Mouse (Mus musculus): ENCODE data around the gene Rpl6.
"Not testable (repeated sequence)": the region's sequence is repeated elsewhere in the genome, so short reads cannot be mapped to it uniquely, and the experiment has no call there.

Rpl6 gene

GRCm38 (mm10) chr5:121226406-121226805 lies 22.1 kb downstream of the Rpl6 start:
- DNase-seq: no peak

DNA sequence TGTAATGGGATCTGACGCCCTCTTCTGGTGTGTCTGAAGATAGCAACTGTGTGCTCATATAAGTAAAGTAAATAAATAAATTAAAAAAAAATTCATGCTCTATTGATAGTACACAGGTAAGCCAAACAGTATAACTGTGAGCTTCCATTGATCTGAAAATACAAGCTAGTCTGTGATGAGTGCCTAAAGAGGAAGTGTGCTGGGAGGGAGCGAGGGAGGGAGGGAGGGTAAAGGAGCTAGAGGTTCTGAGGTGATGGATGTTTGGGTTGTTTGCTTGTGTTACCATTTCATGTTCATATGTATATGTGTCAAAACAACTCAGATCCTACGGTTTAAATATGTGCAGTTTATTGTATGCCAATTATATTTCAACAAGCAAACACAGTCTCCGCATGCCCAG lies 22.6 kb downstream of the Rpl6 start:
- DNase-seq: no peak

- not testable (repeated sequence) for DNase-seq
Observed at GRCm38 (mm10) chr5:121227330-121227729, 23.0 kb downstream of the Rpl6 start.

GRCm38 (mm10) chr5:121229182-121229581 lies 24.9 kb downstream of the Rpl6 start:
- no peak for DNase-seq

DNA sequence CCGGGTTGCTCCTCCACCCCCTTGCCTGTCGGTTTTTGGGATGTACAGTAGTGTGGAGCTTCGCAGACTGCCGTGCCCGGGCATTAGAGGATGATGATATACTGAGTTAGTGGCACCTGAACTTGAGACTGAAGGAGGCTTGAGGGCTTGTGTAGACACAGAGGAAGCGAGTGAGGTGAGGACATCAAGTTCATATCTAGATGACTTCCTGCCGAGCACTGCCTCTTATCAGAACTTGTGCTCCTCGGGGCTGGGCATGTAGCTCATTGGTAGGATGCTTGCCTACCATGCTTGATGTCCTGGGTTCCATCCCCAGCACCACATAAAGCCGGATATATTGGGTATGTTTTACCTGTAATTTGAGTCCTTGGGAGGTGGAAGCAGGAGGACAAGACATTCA lies 26.5 kb downstream of the Rpl6 start:
- no peak for DNase-seq

GRCm38 (mm10) chr5:121232789-121233188 lies 28.5 kb downstream of the Rpl6 start:
- no peak for DNase-seq

GRCm38 (mm10) chr5:121233726-121234125 lies 29.4 kb downstream of the Rpl6 start:
- DNase-seq: no peak

- DNase-seq: no peak
Observed at GRCm38 (mm10) chr5:121236171-121236570, 31.9 kb downstream of the Rpl6 start.

DNA sequence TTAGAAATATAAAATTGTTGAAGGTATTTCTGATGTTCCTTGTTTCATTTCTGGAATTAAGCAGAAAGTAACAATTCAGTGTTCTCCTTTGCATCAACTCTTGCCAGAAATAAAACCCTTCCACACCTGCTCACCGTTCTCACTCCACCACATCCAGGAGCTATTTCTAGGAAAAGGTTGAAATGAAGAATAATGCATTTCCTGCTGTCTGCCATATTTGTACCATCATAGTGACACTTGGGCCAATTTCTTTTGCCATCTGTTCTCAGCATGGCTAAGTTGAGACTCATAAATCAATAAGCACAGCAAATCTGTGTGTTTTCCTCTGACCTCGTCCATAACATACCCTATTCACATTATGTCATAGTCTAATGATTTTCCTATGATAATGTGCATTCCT lies 33.9 kb downstream of the Rpl6 start:
- DNase-seq: no peak

DNA sequence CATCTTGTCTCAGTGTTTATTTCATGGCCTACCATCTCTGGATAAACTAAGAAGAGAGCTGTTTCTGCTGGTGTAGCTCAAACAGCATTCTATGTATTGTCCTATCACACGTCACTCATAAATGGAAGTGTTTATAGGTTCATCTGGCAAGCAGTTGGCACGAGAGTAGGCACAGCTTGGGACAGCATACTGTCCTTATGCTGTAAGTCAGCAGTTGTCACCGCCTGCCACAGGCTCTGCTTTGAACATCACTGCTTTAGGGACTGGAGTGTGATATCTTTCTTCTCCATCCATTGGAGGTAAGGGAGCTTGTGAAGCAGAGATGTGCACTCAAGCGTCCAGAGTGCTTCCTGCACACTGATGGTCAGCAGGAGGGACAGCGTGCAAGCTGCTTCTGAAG lies 35.6 kb downstream of the Rpl6 start:
- peak; percentile 54 to 68 for DNase-seq

DNA sequence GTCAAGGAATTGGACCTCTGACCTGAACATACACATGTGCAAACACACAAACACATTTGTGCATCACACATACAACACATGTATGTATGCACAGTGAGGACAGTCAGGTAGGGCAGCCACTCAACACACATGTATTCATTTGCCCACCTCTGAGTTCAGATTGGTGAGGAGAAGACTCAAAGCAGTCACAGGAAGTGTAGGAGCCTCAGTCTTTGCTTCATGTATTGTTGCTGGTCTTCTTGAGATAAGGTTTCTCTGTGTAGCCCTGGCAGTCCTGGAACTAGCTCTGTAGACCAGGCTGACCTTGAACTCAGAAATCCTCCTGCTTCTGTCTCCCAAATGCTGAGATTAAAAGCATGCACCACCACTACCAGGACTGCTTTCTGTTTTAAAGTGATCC lies 36.9 kb downstream of the Rpl6 start:
- no peak for DNase-seq

GRCm38 (mm10) chr5:121242261-121242660 lies 38.0 kb downstream of the Rpl6 start:
- DNase-seq: no peak

GRCm38 (mm10) chr5:121242701-121243100 lies 38.4 kb downstream of the Rpl6 start:
- no peak for DNase-seq

DNA sequence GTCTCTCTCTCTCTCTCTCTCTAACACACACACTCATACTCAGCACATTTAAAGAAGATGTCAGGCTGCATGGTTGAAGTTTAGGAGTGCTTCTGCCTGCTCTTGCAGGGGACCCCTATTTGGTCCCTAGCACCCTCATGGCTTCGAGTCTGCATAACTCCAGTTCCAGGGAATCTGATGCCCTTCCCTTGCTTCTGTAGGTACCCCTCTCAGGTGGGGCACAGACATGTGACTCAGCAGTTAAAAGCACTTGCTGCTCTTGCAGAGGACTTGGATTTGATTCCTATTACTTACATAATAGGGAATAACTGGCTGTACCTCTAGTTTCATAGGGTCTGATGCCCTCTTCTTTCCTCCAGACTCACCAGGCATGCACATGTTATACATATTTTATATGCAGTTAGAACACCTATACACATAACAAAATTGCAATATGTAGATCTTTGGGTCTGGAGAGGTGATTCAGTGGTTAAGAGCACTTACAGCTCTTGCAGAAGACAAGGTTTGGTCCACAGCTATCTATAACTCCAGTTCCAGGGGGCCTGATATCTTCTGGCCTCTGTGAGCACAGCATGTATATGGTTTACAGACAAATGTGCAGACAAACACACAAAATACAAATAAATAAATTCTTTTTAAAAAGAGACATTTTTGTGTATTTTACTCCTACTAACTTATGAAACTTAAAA lies 39.5 kb downstream of the Rpl6 start:
- DNase-seq: no peak

DNA sequence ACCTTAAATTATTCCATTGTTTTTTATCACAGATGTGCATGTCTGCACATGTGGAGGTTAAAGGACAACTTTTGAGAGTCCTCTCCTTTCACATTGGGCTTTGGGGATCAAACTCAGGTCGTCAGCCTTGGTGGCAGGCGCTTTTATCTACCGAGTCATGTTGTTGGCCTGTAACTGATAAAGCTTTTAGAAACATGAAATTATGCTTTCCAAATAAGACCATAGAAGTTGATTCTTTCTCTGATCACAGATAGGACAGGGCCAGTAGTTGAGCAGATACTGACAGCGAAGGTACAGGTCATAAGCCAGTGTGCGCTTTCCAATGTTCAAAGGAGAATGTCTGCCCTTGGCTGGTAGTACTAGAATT lies 40.1 kb downstream of the Rpl6 start:
- no peak for DNase-seq

DNA sequence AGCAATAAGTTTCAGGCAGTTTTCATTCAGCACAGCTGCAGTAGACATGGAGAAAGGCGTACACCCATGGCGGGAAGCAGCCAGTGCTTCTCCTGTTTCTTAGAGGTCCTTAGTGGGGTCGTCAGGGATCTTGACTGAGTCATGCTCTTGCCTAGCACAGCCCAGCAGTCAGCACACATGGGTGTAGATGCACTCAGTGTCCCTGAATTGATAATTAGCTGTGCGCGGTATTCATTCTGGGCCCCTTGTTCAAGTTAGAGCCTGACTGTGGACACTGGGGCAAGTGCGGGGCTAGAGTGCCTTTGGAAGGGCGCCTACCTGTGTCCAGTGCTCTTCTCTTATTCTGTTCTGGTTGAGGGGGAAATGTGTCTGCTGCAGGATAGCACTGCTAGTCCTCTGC lies 40.9 kb downstream of the Rpl6 start:
- DNase-seq: no peak

GRCm38 (mm10) chr5:121248766-121249394 lies 44.6 kb downstream of the Rpl6 start:
- no peak for DNase-seq

DNA sequence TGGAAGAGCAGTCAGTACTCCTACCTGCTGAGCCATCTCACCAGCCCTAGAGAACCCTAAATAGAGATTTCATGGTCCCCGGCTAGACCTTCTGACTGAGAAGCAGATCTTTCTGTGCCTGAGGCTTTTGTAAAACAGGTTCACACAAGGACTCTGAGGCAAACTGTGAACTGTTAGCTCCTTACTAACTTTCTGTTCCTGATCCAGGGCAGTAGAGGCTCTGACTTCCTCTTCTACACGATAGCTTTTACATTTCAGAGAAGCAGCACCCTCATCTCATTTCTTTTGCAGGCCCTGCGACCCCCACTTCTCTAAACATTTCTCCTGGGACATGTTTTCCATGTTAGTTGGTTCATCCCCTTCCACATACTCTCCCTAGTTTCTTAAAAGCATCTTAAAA lies 45.4 kb downstream of the Rpl6 start:
- no peak for DNase-seq

DNA sequence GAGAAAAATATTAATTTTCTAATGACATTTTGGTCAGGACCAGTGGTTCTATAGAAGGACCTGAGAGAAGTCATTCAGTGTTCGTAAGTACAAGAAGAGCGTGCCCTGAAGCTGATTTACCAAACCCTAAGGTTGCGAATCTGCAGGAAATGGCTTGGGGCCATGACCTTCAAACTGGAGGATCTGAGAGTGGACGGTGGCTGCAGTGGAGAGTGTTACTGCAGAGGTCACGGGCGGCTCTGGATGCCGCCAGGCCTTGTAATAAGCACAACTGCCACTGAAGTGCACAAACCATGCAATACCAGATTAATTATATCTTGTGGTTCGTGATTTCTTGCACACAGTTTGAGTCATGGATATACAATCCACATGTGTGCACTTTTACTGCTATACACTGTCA lies 47.5 kb downstream of the Rpl6 start:
- no peak for DNase-seq

- peak; percentile 57 to 60 for DNase-seq
Observed at GRCm38 (mm10) chr5:121253816-121254497, 49.7 kb downstream of the Rpl6 start.

GRCm38 (mm10) chr5:121254977-121255376 lies 50.7 kb downstream of the Rpl6 start:
- no peak for DNase-seq
